Mouse (Mus musculus): ENCODE measurements around the gene Ackr1. TPM values are rescaled to one million over a fixed set of nuclear protein-coding genes. Genes with fewer than 3 reads are reported as not detected.

The Ackr1 gene
- polyA plus RNA-seq, 1 experiment, result 115 TPM

DNA sequence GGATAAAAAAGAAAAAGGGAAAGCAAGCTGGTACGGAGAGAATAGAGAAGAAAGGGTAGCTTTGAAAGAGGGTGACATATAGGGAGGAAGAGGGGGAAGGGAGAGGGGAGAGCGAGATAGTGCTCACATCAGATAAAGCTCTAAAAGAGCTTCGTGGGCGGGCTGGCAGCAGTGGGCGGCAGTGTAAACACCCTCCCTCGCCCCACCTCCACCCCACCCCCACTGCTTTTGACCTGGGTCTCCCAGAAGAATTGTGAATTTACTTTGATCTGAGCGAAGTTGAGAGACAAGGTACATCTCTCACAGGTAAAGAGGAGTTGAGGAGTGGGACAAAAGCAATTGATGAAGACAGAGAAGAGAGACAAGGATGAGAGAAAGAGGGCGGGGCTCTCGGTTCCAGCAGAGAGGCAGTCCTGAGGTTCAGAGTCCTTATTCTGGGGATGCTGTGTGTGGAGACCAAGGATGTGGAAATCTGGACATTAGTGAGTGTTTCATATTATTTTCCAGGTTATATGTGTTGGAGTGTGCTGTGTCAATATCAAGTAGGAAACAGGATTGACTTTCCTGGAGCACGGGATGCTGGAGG lies 16.9 kb upstream of the Ackr1 start, which contains the start of gene Aim2:
Aim2 (plus strand) TSS at position 508 of the 586 bp plus-strand sequence.
- no peak within 1 kb of the TSS for H3K4me3 ChIP-seq (ENCODE audit: insufficient read depth, low read length)
- peaks cover 11% of the 10 kb centered on the region; the same call in 1 of the 2 replicates for H3K4me1 ChIP-seq (ENCODE audit: control insufficient read depth, insufficient read depth, low read length)
- no peak for TF ChIP-seq CTCF (IDR thresholded peaks at IDR 0.05; ENCODE audit: extremely low read depth, insufficient read depth, low read length)
- no peak within 1 kb of the TSS for H3K27ac ChIP-seq (ENCODE audit: insufficient read depth, low read length)

DNA sequence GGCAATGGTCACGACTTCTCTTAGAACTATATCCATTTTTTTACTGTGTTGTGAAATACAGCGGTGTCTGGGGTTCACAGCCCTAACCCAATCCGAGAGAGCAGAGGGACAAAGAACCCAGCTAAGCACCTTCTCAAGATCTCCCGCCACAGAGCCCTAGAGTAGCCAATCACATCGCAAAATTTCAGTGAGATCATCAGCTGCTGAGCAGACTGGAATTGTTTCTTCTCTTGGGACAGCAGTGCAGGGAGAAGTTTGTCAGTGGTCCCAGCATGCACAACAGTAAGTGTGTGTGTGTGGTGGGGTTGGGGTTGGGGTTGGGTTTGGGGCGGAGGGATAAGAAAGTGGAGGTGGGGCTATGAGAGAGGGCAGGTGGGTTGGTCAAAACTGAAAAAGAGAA lies 16.4 kb upstream of the Ackr1 start:
- TF ChIP-seq POLR2A (IDR thresholded peaks at IDR 0.05; ENCODE audit: extremely low read depth, insufficient read depth, low read length) (no peak), CTCF (IDR thresholded peaks at IDR 0.05; ENCODE audit: extremely low read depth, insufficient read depth, low read length) (no peak)
- no peak overlapping the region for H3K4me3 ChIP-seq (ENCODE audit: insufficient read depth, low read length)
- H3K4me1 ChIP-seq (ENCODE audit: control insufficient read depth, insufficient read depth, low read length), result peaks cover 10% of the 10 kb centered on the region; the same call in 1 of the 2 replicates
- H3K27ac ChIP-seq (ENCODE audit: insufficient read depth, low read length), result no peak overlapping the region

DNA sequence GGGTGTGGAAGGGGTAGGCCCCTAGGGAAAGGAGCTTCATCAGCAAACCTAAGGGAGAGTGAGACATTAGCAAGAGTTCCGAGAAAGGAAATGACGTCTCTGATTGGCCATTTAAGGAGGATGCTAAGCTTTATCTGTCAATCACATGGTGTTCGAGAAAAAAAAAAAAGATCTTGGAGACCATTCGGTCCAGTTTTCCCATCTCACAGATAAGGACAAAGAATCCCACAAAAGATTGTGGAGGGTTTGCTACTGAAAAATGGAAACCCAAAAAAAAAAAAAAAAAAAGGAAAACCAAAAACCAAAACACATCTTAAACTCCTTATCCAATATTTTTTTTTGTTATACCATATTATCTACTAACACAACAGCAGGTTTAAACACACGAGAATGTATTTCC lies 15.6 kb upstream of the Ackr1 start:
- no peak for TF ChIP-seq CTCF (IDR thresholded peaks at IDR 0.05; ENCODE audit: extremely low read depth, insufficient read depth, low read length)
- no peak for TF ChIP-seq POLR2A (IDR thresholded peaks at IDR 0.05; ENCODE audit: extremely low read depth, insufficient read depth, low read length)
- peaks cover 8% of the 10 kb centered on the region; the same call in 1 of the 2 replicates for H3K4me1 ChIP-seq (ENCODE audit: control insufficient read depth, insufficient read depth, low read length)
- no peak overlapping the region for H3K27ac ChIP-seq (ENCODE audit: insufficient read depth, low read length)
- no peak overlapping the region for H3K4me3 ChIP-seq (ENCODE audit: insufficient read depth, low read length)

DNA sequence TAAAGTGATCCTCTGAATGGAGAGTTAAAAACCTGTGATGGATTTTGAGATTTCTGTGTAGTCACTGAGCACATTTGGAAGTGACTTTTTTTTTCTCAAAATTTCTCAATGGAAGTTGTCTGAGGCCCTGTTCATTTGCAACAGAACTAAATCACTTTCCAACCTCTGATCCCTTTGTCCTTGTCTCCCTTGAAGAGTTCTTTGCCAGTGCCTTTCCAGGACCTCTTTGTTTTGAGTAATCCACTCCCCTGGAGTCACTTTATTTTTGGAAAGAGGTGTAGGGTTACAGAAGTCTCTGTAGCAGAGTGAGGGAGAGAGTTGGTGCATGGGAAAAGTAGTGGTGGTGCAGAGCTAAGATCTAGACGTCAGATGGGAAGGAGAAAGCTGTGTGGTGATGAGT lies 15.0 kb upstream of the Ackr1 start:
- TF ChIP-seq CTCF (IDR thresholded peaks at IDR 0.05; ENCODE audit: extremely low read depth, insufficient read depth, low read length) (no peak), POLR2A (IDR thresholded peaks at IDR 0.05; ENCODE audit: extremely low read depth, insufficient read depth, low read length) (no peak)
- H3K4me1 ChIP-seq (ENCODE audit: control insufficient read depth, insufficient read depth, low read length), result peaks cover 8% of the 10 kb centered on the region; the same call in 1 of the 2 replicates
- H3K27ac ChIP-seq (ENCODE audit: insufficient read depth, low read length), result no peak overlapping the region
- H3K4me3 ChIP-seq (ENCODE audit: insufficient read depth, low read length), result no peak overlapping the region

DNA sequence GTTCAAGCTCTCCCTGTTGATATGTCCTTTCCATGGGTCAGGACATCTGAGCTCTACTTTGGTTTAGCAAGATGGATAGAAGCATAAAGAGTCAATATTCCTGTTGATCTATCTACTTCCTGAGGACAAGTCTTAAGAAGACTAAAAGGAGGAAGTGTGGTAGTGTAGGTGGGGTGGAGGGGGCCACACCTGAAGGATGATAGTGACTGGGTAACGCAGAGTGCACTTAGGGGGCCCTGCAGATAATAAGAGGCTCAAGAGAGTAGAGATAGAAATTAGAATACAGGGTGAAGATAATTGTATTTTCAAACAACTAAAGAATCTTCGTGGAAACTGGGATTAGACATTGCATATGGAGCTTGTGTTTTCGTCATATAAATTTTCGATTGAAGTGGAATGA lies 11.6 kb upstream of the Ackr1 start:
- Histone ChIP-seq H3K27ac (ENCODE audit: insufficient read depth, low read length) (no peak overlapping the region), H3K4me3 (ENCODE audit: insufficient read depth, low read length) (no peak overlapping the region), H3K4me1 (ENCODE audit: control insufficient read depth, insufficient read depth, low read length) (peaks cover 3% of the 10 kb centered on the region; the same call in 1 of the 2 replicates)

DNA sequence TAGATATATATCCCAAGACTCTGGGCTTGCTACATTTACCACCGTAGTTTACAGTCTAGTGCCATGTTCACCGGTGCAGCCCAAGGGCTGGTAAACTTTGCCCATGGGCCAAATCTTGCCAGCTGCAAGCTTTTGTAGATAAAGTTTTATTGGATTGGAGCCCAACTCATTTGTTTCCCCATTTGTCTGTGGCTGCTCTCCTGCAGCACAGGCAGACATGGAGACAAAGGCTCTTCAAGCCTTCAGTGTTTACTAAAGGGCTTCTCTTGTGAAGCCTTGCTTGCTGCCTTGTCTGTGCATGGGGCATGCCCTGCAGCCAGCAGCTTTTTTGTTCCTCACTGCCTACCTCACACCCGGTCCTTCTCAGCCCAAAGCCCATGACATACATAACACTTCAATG lies 10.4 kb upstream of the Ackr1 start:
- no peak for TF ChIP-seq CTCF (IDR thresholded peaks at IDR 0.05; ENCODE audit: extremely low read depth, insufficient read depth, low read length)
- H3K27ac ChIP-seq (ENCODE audit: insufficient read depth, low read length), result no peak overlapping the region

More for the DNA sequence above, 11.6 kb upstream of the Ackr1 start:
- no peak for TF ChIP-seq POLR2A (IDR thresholded peaks at IDR 0.05; ENCODE audit: extremely low read depth, insufficient read depth, low read length)
- no peak for TF ChIP-seq CTCF (IDR thresholded peaks at IDR 0.05; ENCODE audit: extremely low read depth, insufficient read depth, low read length)

DNA sequence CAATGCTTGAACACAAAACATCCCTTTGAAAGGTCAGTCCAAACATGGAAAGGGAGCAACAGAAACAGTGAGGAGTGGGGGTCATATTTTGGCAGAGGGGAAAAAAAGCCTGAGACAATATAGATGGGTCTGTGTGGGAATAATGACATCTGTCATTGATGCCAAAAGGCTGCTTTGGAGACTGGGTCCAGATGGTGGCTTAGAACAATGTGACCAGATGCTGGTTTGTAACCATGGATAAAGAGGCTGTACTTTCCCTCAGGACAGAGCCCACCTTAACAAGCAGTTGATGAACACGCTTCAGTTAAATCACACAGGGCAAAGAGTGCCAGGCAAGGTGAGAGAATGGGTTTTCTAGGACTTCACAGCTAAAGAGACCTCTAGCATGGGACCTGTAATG lies 8.9 kb upstream of the Ackr1 start:
- H3K4me1 ChIP-seq (ENCODE audit: control insufficient read depth, insufficient read depth, low read length), result peaks cover 3% of the 10 kb centered on the region; the same call in 1 of the 2 replicates
- no peak for TF ChIP-seq CTCF (IDR thresholded peaks at IDR 0.05; ENCODE audit: extremely low read depth, insufficient read depth, low read length)
- TF ChIP-seq POLR2A (IDR thresholded peaks at IDR 0.05; ENCODE audit: extremely low read depth, insufficient read depth, low read length), result no peak
- no peak overlapping the region for H3K4me3 ChIP-seq (ENCODE audit: insufficient read depth, low read length)
- no peak overlapping the region for H3K27ac ChIP-seq (ENCODE audit: insufficient read depth, low read length)

More for the DNA sequence above, 10.4 kb upstream of the Ackr1 start:
- peaks cover 3% of the 10 kb centered on the region; the same call in 1 of the 2 replicates for H3K4me1 ChIP-seq (ENCODE audit: control insufficient read depth, insufficient read depth, low read length)
- H3K4me3 ChIP-seq (ENCODE audit: insufficient read depth, low read length), result no peak overlapping the region

DNA sequence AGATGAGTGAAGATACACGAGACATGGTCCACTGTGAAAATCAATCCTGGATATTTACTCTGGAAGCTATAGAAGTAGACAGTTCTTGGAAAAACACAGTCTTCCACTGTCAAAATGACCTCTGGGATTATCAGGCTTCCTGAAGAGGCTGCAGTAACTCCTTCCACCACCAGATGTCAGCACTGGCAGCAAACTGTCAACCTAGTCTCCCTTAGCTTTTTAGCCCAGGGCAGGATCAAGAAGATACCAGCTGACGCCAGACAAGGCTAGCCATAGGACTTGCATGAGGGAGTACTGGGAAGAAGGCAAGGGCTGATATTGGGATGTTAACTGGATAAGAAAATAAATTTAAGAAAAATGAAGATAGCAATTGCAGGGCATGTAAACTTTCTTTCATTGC lies 6.0 kb upstream of the Ackr1 start:
- no peak overlapping the region for H3K4me3 ChIP-seq (ENCODE audit: insufficient read depth, low read length)
- TF ChIP-seq POLR2A (IDR thresholded peaks at IDR 0.05; ENCODE audit: extremely low read depth, insufficient read depth, low read length) (no peak), CTCF (IDR thresholded peaks at IDR 0.05; ENCODE audit: extremely low read depth, insufficient read depth, low read length) (peak; percentile 91)
- H3K4me1 ChIP-seq (ENCODE audit: control insufficient read depth, insufficient read depth, low read length), result peaks cover 1% of the 10 kb centered on the region
- H3K27ac ChIP-seq (ENCODE audit: insufficient read depth, low read length), result no peak overlapping the region

DNA sequence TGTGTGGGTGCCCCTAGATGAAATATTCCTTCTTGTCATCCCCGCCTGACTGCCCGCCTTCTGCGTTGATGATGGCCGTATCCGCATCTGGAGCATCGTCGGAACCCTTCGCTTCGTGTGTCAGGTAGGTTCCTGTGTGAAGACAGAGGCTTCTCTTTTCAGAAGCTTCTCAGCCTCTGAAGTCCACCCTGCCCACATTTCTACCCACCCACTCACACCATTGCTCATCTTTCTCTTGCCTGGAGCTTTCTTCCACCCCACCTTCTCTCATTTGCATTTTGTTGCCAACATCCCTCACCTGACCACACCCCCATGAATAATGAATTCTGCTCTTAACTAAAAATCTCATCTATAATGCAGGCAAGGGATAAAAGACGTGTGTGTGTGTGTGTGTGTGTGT lies 3.5 kb upstream of the Ackr1 start:
- peaks cover 1% of the 10 kb centered on the region for H3K4me1 ChIP-seq (ENCODE audit: control insufficient read depth, insufficient read depth, low read length)
- TF ChIP-seq CTCF (IDR thresholded peaks at IDR 0.05; ENCODE audit: extremely low read depth, insufficient read depth, low read length) (no peak), POLR2A (IDR thresholded peaks at IDR 0.05; ENCODE audit: extremely low read depth, insufficient read depth, low read length) (no peak)
- no peak overlapping the region for H3K27ac ChIP-seq (ENCODE audit: insufficient read depth, low read length)
- H3K4me3 ChIP-seq (ENCODE audit: insufficient read depth, low read length), result no peak overlapping the region

DNA sequence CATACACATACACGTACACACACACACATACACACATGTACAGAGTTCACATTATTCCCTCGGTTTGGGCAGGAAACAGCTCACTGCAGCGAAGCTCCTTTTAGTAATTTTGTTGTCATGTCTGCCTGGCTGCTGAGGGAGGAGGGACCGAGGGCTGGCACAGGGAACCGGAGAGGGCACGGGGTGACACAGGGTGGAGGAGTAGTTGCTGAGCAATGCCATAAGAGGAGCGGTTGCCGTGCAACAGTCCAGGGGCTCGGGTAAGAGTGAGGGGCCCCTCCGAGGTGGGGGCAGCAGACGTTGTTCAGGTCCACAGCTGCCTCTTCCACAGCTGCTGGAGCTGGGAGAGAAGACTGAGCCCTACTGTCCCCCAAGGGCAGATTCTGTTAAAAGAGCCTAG lies 2.4 kb upstream of the Ackr1 start:
- H3K27ac ChIP-seq (ENCODE audit: insufficient read depth, low read length), result no peak overlapping the region
- TF ChIP-seq CTCF (IDR thresholded peaks at IDR 0.05; ENCODE audit: extremely low read depth, insufficient read depth, low read length) (no peak), POLR2A (IDR thresholded peaks at IDR 0.05; ENCODE audit: extremely low read depth, insufficient read depth, low read length) (no peak)

More for the DNA sequence above, 2.4 kb upstream of the Ackr1 start:
- Histone ChIP-seq H3K4me3 (ENCODE audit: insufficient read depth, low read length) (no peak overlapping the region), H3K4me1 (ENCODE audit: control insufficient read depth, insufficient read depth, low read length) (peaks cover 1% of the 10 kb centered on the region)

Data from cortical plate, adult 2 months (tissue).